Mouse (Mus musculus): ENCODE measurements around the gene Aldh3b2.

GRCm38 (mm10) chr19:3930262-3931057 lies 41.7 kb upstream of the Aldh3b2 start:
- no peak for TF ChIP-seq CTCF (conservative IDR thresholded peaks at IDR 0.05; ENCODE audit: low read length)
- TF ChIP-seq NANOG (IDR thresholded peaks at IDR 0.05; ENCODE audit: borderline replicate concordance, low read length): no peak

Data from E14TG2a.4 (cell line).